Comparison of ENCODE assay signal across 20 mouse cellular contexts in the genomic region with DNA sequence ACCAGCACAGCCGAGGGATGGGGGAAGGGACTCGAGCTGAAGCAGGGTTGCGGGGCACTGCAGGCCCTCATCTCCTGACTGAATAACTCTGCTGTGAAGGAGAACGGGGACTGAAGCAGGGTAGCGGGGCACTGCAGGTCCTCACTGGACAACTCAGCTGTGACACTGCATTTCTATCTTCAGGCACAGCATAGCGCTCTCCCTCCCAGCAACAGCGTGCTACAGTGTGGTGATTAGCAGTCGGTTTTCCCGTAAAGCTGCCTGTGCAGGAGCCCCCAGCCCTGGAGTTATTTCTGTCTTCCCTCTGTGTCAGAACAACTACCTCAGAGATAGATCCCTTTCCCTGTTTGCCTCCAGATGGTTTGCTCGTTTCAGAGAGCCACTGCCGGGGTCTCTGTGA. TPM values are rescaled to one million over a fixed set of nuclear protein-coding genes. Genes with fewer than 3 reads are reported as not detected.
DNase-seq lines count a peak whose midpoint lies in the region; ATAC-seq lines count a peak whose summit lies in the region.
"Had no signal": no experiment of that assay in that cellular context is flagged by ENCODE, and none has a peak within 500 bp of the region (broad histone marks: within the 10 kb centered on the region; RNA-seq: fewer than 3 reads in every experiment).

No protein-coding gene starts in this region.

- no peak for DNase-seq in heart, postnatal 25 days (ENCODE audit: low spot score)
- peak; percentile 37 for DNase-seq in embryo, embryonic 10.5 days (ENCODE audit: low spot score)
- no peak for DNase-seq in cerebellum, postnatal 14 days
- DNase-seq: adrenal gland, postnatal 36 days; cerebellum, adult 2 months; kidney, postnatal 10 days; liver; liver, postnatal 0 days; right cerebral cortex, postnatal 25 days had no signal

- no peaks in the 10 kb centered on the region for H3K9me3 ChIP-seq in heart, embryonic 14.5 days (ENCODE audit: control insufficient read depth, low read length)
- peaks cover 3% of the 10 kb centered on the region; the same call in 1 of the 2 replicates for H3K9me3 ChIP-seq in megakaryocyte, embryonic 14.5 days
- no peaks in the 10 kb centered on the region for H3K9me3 ChIP-seq in limb, embryonic 13.5 days
- H3K9me3 ChIP-seq: forebrain, embryonic 15.5 days; hindbrain, embryonic 13.5 days; intestine, embryonic 15.5 days; midbrain, embryonic 12.5 days had no signal

- no peak for ATAC-seq in heart, embryonic 14.5 days (ENCODE audit: insufficient number of reproducible peaks, insufficient read depth, low FRiP score, low read depth)
- ATAC-seq in megakaryocyte, adult 5-6 weeks (ENCODE audit: poor library complexity, severe bottlenecking): no peak
- no peak for ATAC-seq in limb, embryonic 13.5 days (ENCODE audit: low FRiP score, low read depth)
- ATAC-seq: forebrain, embryonic 15.5 days; intestine, embryonic 15.5 days; liver, postnatal 0 days had no signal

- H3K27me3 ChIP-seq in heart, embryonic 14.5 days (ENCODE audit: control insufficient read depth, insufficient read depth, low read length): no peaks in the 10 kb centered on the region
- H3K27me3 ChIP-seq in megakaryocyte, embryonic 14.5 days (replicated peaks): peaks cover 12% of the 10 kb centered on the region
- no peaks in the 10 kb centered on the region for H3K27me3 ChIP-seq in limb, embryonic 13.5 days
- H3K27me3 ChIP-seq: forebrain, embryonic 15.5 days; hindbrain, embryonic 13.5 days; intestine, embryonic 15.5 days; midbrain, embryonic 12.5 days had no signal

- H3K27ac ChIP-seq in heart, embryonic 14.5 days (replicated peaks in 1 of 2; ENCODE audit: control insufficient read depth in 1 of 2, insufficient read depth in 1 of 2, low read depth in 2 of 2, low read length in 2 of 2): peak overlapping the region; percentile 23 to 42; a peak in 2 of 4 replicates
- no peak overlapping the region for H3K27ac ChIP-seq in limb, embryonic 13.5 days
- H3K27ac ChIP-seq: forebrain, embryonic 15.5 days; hindbrain, embryonic 13.5 days; intestine, embryonic 15.5 days; midbrain, embryonic 12.5 days had no signal

- peak overlapping the region; percentile 59 for H3K4me2 ChIP-seq in heart, embryonic 14.5 days (ENCODE audit: low read length)
- H3K4me2 ChIP-seq in limb, embryonic 13.5 days (replicated peaks): 0 out of 2 replicates have a peak overlapping the region, but pooled peaks have one; percentile 21
- H3K4me2 ChIP-seq: forebrain, embryonic 15.5 days; hindbrain, embryonic 13.5 days; intestine, embryonic 15.5 days; midbrain, embryonic 12.5 days had no signal

- peak overlapping the region in 1 of 2 experiments; percentile 9; a peak in 1 of 4 replicates for H3K4me3 ChIP-seq in heart, embryonic 14.5 days (ENCODE audit: control insufficient read depth in 1 of 2, insufficient read depth in 1 of 2, low read depth in 1 of 2, low read length in 2 of 2)
- H3K4me3 ChIP-seq in megakaryocyte, embryonic 14.5 days (replicated peaks): peak overlapping the region; percentile 29
- H3K4me3 ChIP-seq in limb, embryonic 13.5 days: no peak overlapping the region
- H3K4me3 ChIP-seq: forebrain, embryonic 15.5 days; hindbrain, embryonic 13.5 days; intestine, embryonic 15.5 days; midbrain, embryonic 12.5 days had no signal

- H3K36me3 ChIP-seq in heart, embryonic 14.5 days (ENCODE audit: control insufficient read depth, insufficient read depth, low read length): no peaks in the 10 kb centered on the region
- H3K36me3 ChIP-seq in megakaryocyte, embryonic 14.5 days (replicated peaks; ENCODE audit: low read length): no peaks in the 10 kb centered on the region
- no peaks in the 10 kb centered on the region for H3K36me3 ChIP-seq in limb, embryonic 13.5 days
- H3K36me3 ChIP-seq: intestine, embryonic 15.5 days had no signal

- peak overlapping the region; percentile 65 for H3K9ac ChIP-seq in heart, embryonic 14.5 days (ENCODE audit: low read length)
- H3K9ac ChIP-seq in limb, embryonic 13.5 days: no peak overlapping the region
- H3K9ac ChIP-seq: forebrain, embryonic 15.5 days; hindbrain, embryonic 13.5 days; intestine, embryonic 15.5 days; liver, postnatal 0 days; midbrain, embryonic 12.5 days had no signal

- WGBS in heart, embryonic 14.5 days: 28% methylated on average over 11 of the region's 11 CpGs
- WGBS in limb, embryonic 13.5 days: 40% methylated on average over 11 of the region's 11 CpGs

- H3K4me1 ChIP-seq in heart, embryonic 14.5 days (ENCODE audit: control insufficient read depth in 2 of 2, insufficient read depth in 2 of 2, low read length in 2 of 2): peaks cover 3% of the 10 kb centered on the region in 2 experiments; a peak in 2 of 4 replicates
- peaks cover 3% of the 10 kb centered on the region; the same call in 1 of the 2 replicates for H3K4me1 ChIP-seq in megakaryocyte, embryonic 14.5 days
- peaks cover 6% of the 10 kb centered on the region; the same call in 1 of the 2 replicates for H3K4me1 ChIP-seq in limb, embryonic 13.5 days
- H3K4me1 ChIP-seq: forebrain, embryonic 15.5 days; hindbrain, embryonic 13.5 days; intestine, embryonic 15.5 days; midbrain, embryonic 12.5 days had no signal

- intact Hi-C loops in heart, postnatal 25 days (cut with DNase I): no loop called here

RNA-seq across cellular contexts. Expression of gene Ucp1, which starts 15.7 kb away (rescaled TPM):
- polyA plus RNA-seq in heart, embryonic 14.5 days (2014; fragmentation: Nextera tagmentation; extraction: Ambion mirVana): not detected in 2 replicates
- total RNA-seq in heart, postnatal 25 days (2021): 10 to 100 TPM in 1 of 2 experiments, 1 to 10 TPM in 1; 8.2 to 10.2 TPM
- not detected in 2 replicates for polyA plus RNA-seq in megakaryocyte, embryonic 14.5 days (2012; ENCODE audit: insufficient read depth, low replicate concordance)
- not detected in 2 replicates for total RNA-seq in megakaryocyte, adult 5-6 weeks (2015)
- 0.07 TPM in 1 of 2 replicates, not detected in the other for total RNA-seq in megakaryocyte, adult 5-6 weeks (2017)
- not detected in 2 replicates for polyA plus RNA-seq in limb, embryonic 13.5 days (2015; fragmentation: Nextera tagmentation; extraction: Ambion mirVana)
- total RNA-seq: left cerebral cortex, adult 8-10 months had no signal
- polyA plus RNA-seq: C2C12; intestine, embryonic 15.5 days; liver, postnatal 0 days; midbrain, embryonic 12.5 days; stomach, embryonic 16.5 days had no signal

RNA-seq across cellular contexts. Expression of gene Elmod2, which starts 57.8 kb away (rescaled TPM):
- polyA plus RNA-seq in heart, embryonic 14.5 days (2014; fragmentation: Nextera tagmentation; extraction: Ambion mirVana): 12.6 and 13.1 TPM in 2 replicates
- 10 to 100 TPM in 1 of 2 experiments, 1 to 10 TPM in 1; 9.0 to 10.1 TPM for total RNA-seq in heart, postnatal 25 days (2021)
- polyA plus RNA-seq in megakaryocyte, embryonic 14.5 days (2012; ENCODE audit: insufficient read depth, low replicate concordance): 0.29 TPM in 1 of 2 replicates, not detected in the other
- total RNA-seq in megakaryocyte, adult 5-6 weeks (2015): 17.1 and 18.8 TPM in 2 replicates
- total RNA-seq in megakaryocyte, adult 5-6 weeks (2017): 20.2 and 23.3 TPM in 2 replicates
- polyA plus RNA-seq in limb, embryonic 13.5 days (2015; fragmentation: Nextera tagmentation; extraction: Ambion mirVana): 21.9 and 22.9 TPM in 2 replicates

Comparison
In these comparisons a context has a peak if more than half of its experiments do, and no peak if none do; other contexts are left out.
1. RNA of gene Elmod2, which starts 57.8 kb away (polyA plus RNA-seq): 21.9 to 22.9 TPM in limb, embryonic 13.5 days and 12.6 to 13.1 TPM in heart, embryonic 14.5 days; 0.29 TPM in megakaryocyte, embryonic 14.5 days; every median in the first group is over 10 times any median in the second.